Mouse (Mus musculus) liver, embryonic 11.5 days (tissue): ENCODE measurements around the gene Csf3. TPM values are rescaled to one million over a fixed set of nuclear protein-coding genes. Genes with fewer than 3 reads are reported as not detected.

Experiments
- ATAC-seq: fragments of 200-750 bp; cut with Nextera tagmentation; replicated peaks from 2 replicates; pipeline ENCODE4 v1.8.0; 2017; ENCODE audit warnings: moderate number of reproducible peaks, mild to moderate bottlenecking, moderate TSS enrichment, moderate library complexity; ENCODE audit not compliant: low FRiP score
- DNase-seq: peaks from one replicate; pipeline ENCODE4 v3.0.0-alpha.2; 2017; ENCODE audit warnings: low spot score
- H3K27ac ChIP-seq: fragments of 300-500 bp; sonication (generic); 2 replicates; pipeline ENCODE4 v1.5.1; 2014; ENCODE audit warnings: mild to moderate bottlenecking, low read depth, low read length, control low read depth
- H3K27me3 ChIP-seq: fragments of 300-500 bp; sonication (generic); replicated peaks from 2 replicates; pipeline ENCODE4 v1.6.1; 2014; ENCODE audit warnings: low read length, mixed read lengths; ENCODE audit not compliant: control insufficient read depth, insufficient read depth
- H3K36me3 ChIP-seq: fragments of 300-500 bp; sonication (generic); 2 replicates; pipeline ENCODE4 v1.6.1; 2014; ENCODE audit warnings: mild to moderate bottlenecking, low read length, moderate library complexity, mixed read lengths; ENCODE audit not compliant: control insufficient read depth, insufficient read depth
- H3K4me1 ChIP-seq: fragments of 300-500 bp; sonication (generic); replicated peaks from 2 replicates; pipeline ENCODE4 v1.6.1; 2014; ENCODE audit warnings: low read length, mixed read lengths; ENCODE audit not compliant: control insufficient read depth, insufficient read depth
- H3K4me2 ChIP-seq: fragments of 300-500 bp; sonication (generic); 2 replicates; pipeline ENCODE4 v1.6.1; 2014; ENCODE audit warnings: mild to moderate bottlenecking, control low read depth, moderate library complexity
- H3K4me3 ChIP-seq: fragments of 300-500 bp; sonication (generic); 2 replicates; pipeline ENCODE4 v1.5.1; 2014; ENCODE audit warnings: low read depth, low read length, control low read depth
- H3K9ac ChIP-seq: fragments of 300-500 bp; sonication (generic); 2 replicates; pipeline ENCODE4 v1.6.1; 2014; ENCODE audit warnings: low read depth, low read length, control low read depth
- H3K9me3 ChIP-seq: fragments of 300-500 bp; sonication (generic); 2 replicates; pipeline ENCODE4 v1.6.1; 2016; ENCODE audit warnings: low read length, inconsistent platforms, mixed read lengths; ENCODE audit not compliant: control insufficient read depth
- WGBS: fragments of 180-500 bp; shearing (Covaris S2); extraction: QIAGEN DNeasy Blood & Tissue Kit; methylation state at CpG from one replicate; pipeline ENCODE4 v1.1.7; 2014; 5-methylcytosine and 5-hydroxymethylcytosine counted together
- polyA plus RNA-seq: library from polyadenylated mRNA; unstranded; fragments of >200 nt; fragmentation: Nextera tagmentation; extraction: Ambion mirVana; gene quantifications from 2 replicates; pipeline ENCODE4 v1.2.1, GENCODE M21; 2014

The Csf3 gene
- polyA plus RNA-seq, 1 experiment from 2014 or later = not detected

DNA sequence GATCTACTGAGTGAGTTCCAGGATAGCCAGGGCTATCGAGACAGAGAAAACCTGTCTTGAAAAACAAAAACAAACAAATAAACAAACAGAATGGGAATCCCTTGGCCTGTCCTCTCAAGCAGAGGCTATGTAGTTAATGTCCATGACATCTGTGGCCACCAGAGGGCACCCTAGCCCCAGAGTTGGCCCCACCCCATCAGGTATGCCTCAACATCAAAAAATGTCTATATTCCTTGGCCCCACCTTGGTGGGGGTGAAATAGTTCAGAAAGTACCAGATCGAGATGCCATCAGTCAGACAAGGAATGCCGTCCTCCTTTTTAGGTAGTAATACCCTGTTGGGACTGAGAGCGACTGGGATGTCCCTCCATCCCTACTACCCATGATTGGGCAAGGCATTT, 1.2 kb upstream of the Csf3 start:
- no peak overlapping the region for H3K4me3 ChIP-seq
- no peak overlapping the region for H3K9ac ChIP-seq
- H3K4me2 ChIP-seq = no peak overlapping the region
- H3K27ac ChIP-seq = no peak overlapping the region
- peak; percentile 59 for DNase-seq
- no peaks in the 10 kb centered on the region for H3K9me3 ChIP-seq
- H3K4me1 ChIP-seq = peaks cover 4% of the 10 kb centered on the region; the same call in 1 of the 2 replicates
- H3K36me3 ChIP-seq = peaks cover 17% of the 10 kb centered on the region; the same call in 1 of the 2 replicates
- no peaks in the 10 kb centered on the region for H3K27me3 ChIP-seq
- ATAC-seq = 0 out of 2 replicates have a peak, but pooled peaks have one; percentile 58
- 34% methylated on average over 4 of the region's 4 CpGs for WGBS

DNA sequence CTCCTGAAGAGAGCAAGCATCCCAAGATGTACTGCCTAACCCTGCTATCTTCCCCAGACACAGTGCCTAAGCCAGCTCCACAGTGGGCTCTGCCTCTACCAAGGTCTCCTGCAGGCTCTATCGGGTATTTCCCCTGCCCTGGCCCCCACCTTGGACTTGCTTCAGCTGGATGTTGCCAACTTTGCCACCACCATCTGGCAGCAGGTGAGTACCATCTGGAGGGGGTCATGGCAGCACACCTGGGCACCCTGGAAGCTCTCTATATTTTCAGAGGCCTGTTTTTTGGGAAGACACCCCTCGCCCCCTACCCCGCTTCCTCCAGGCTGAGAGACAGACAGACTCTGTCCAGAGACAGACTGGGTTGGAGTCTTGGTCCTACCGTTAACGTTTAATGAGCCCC, 1.3 kb downstream of the Csf3 start:
- Histone ChIP-seq H3K4me3 (no peak overlapping the region), H3K4me1 (peaks cover 4% of the 10 kb centered on the region; the same call in 1 of the 2 replicates), H3K4me2 (no peak overlapping the region), H3K27ac (no peak overlapping the region), H3K36me3 (peaks cover 24% of the 10 kb centered on the region), H3K27me3 (no peaks in the 10 kb centered on the region), H3K9me3 (no peaks in the 10 kb centered on the region), H3K9ac (no peak overlapping the region)
- 71% methylated on average over 5 of the region's 5 CpGs for WGBS
- ATAC-seq (no peak), DNase-seq (no peak)

DNA sequence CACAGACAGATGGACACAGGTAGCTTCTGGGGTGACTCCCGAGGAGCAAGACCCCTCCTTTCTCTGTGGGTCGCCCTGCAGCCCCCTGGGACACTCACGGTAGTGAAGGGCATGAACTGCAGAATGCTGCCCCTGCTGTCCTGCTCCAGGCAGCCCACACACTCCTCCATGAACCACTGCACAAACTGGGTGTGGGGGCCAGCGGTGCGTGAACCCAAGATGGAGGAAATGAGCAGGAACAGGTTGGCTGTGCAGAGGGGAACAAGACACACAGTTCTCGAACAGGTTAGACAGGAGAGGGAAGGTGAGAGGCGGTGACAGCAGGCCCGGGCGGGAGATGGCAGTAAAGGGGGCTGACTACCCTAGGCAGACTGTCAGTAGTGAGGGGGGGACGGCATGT, 4.0 kb downstream of the Csf3 start:
- Histone ChIP-seq H3K9me3 (no peaks in the 10 kb centered on the region), H3K27me3 (no peaks in the 10 kb centered on the region), H3K4me2 (no peak overlapping the region), H3K9ac (no peak overlapping the region), H3K36me3 (peaks cover 39% of the 10 kb centered on the region), H3K4me1 (peaks cover 16% of the 10 kb centered on the region), H3K27ac (no peak overlapping the region), H3K4me3 (no peak overlapping the region)
- WGBS = 95% methylated on average over 10 of the region's 10 CpGs
- ATAC-seq (no peak), DNase-seq (no peak)

DNA sequence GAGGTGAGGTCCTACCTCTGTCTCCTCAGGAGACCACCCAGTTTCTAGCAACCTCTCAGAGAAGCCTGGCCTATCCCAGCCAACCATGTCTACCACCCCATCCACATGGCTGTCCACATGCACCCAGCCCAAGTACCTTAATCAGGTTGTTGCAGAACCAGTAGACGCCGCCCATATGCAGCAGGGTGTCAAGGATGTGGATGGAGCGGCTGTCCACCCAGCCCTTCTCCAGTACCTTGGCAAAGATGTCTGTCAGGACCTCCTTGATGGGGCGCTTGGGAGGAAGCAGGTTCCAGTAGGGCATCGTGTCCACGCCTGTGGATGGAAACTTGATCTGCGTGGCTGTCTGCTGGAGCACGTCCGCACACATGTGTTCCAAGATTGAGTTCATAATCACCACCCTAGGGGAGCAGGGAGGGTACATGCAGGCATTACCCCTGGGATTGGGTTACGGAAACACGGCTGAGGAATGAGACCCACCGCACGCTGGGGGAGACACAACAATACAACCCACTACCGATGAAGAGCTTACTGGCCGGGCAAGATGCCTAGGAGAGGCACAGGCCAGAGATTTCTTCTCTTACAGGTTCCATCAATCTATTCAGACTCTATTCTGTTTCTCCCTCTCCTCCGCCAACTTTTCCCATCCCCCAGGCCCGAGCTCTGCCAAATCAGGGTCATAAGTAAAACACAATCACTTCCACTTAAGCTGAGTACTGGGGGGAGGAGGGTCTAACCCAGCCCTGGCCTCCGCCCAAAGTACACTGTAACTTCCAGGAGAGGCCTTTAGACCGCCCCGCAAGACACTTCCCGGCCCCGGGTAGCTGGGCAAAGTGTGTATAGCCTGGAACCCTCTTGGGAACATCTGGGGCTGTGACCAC, 6.6 kb downstream of the Csf3 start:
- DNase-seq (no peak), ATAC-seq (no peak)
- 92% methylated on average over 22 of the region's 22 CpGs for WGBS
- Histone ChIP-seq H3K4me3 (no peak overlapping the region), H3K4me2 (no peak overlapping the region), H3K36me3 (peaks cover 42% of the 10 kb centered on the region), H3K27me3 (no peaks in the 10 kb centered on the region), H3K27ac (no peak overlapping the region), H3K9me3 (no peaks in the 10 kb centered on the region), H3K9ac (no peak overlapping the region), H3K4me1 (peaks cover 20% of the 10 kb centered on the region)

DNA sequence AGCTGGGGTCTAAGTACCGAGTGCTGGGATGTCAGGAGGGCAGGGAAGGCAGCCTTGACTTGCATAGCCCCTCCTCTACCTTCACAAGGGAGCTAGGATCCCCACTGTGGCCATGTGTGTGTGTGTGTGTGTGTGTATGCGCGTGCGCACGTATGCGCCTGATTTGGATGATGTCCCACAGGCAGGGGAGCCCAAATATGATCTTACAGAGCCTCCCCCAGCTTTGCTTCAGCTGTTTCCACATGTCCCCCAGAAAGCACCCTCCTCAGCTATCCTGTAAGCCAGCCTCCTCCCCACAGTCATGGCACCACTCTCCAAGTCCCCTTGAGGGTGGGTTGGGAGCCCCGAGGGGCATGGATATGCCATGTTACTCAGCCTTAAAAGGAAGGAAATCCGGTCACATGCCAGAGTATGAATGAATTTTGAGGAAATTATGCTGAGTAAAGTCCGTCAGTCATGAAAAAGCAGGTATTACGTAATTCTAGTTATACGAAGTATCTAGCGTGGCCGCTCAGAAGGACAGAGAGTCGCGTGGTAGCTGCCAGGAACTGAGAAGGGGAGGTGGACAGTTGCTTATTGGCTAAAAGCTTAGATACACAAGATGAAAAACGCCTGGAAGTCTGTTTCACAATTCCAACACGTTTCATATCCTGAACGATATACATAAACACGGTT, 7.4 kb downstream of the Csf3 start:
- ATAC-seq (no peak), DNase-seq (no peak)
- no peaks in the 10 kb centered on the region for H3K27me3 ChIP-seq
- peaks cover 20% of the 10 kb centered on the region for H3K4me1 ChIP-seq
- no peak overlapping the region for H3K4me2 ChIP-seq
- no peak overlapping the region for H3K27ac ChIP-seq
- no peak overlapping the region for H3K9ac ChIP-seq
- no peak overlapping the region for H3K4me3 ChIP-seq
- H3K36me3 ChIP-seq = peaks cover 44% of the 10 kb centered on the region
- WGBS = 80% methylated on average over 19 of the region's 19 CpGs
- H3K9me3 ChIP-seq = no peaks in the 10 kb centered on the region

DNA sequence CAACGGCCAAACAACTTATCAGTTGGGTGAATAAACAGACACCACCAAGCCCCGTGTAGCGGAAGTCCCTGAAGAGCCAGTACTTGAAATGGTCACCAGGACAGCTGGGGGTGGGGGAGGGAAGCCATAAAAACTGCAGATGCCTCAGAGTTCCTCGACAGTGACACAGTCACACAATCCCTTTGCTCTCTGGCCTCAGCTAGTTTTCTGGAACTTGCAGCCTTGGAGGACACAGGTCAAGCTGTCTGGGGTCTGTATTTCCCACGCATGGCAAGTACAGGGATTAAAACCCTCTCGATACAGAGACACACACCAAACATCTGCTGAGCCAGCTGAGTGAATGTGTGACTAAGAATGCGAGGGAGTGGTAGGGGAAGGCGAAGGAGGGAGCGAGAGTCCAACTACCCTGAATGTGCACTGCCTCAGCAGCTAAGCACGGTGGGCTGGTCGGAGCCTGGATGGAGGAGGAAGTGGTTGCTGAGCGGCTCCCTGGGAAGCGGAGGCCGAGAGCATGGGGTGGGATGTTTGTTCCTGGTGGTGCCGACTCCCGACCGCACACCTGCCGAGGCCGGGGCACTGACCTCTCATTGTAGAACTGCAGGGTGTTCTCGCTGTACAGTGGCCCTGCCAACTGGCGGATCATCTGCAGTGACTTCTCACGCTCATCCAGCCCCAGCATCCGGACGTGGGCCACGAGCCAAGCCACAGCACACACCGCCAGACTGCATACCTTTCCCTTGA, 8.1 kb downstream of the Csf3 start:
- no peak overlapping the region; the same call in 1 of the 2 replicates for H3K9ac ChIP-seq
- H3K27ac ChIP-seq = no peak overlapping the region
- H3K4me2 ChIP-seq = peak overlapping the region; percentile 5; the same call in 1 of the 2 replicates
- peaks cover 20% of the 10 kb centered on the region for H3K4me1 ChIP-seq
- peaks cover 48% of the 10 kb centered on the region for H3K36me3 ChIP-seq
- H3K4me3 ChIP-seq = no peak overlapping the region
- 76% methylated on average over 26 of the region's 26 CpGs for WGBS
- DNase-seq (no peak), ATAC-seq (no peak)
- no peaks in the 10 kb centered on the region for H3K27me3 ChIP-seq
- H3K9me3 ChIP-seq = no peaks in the 10 kb centered on the region

DNA sequence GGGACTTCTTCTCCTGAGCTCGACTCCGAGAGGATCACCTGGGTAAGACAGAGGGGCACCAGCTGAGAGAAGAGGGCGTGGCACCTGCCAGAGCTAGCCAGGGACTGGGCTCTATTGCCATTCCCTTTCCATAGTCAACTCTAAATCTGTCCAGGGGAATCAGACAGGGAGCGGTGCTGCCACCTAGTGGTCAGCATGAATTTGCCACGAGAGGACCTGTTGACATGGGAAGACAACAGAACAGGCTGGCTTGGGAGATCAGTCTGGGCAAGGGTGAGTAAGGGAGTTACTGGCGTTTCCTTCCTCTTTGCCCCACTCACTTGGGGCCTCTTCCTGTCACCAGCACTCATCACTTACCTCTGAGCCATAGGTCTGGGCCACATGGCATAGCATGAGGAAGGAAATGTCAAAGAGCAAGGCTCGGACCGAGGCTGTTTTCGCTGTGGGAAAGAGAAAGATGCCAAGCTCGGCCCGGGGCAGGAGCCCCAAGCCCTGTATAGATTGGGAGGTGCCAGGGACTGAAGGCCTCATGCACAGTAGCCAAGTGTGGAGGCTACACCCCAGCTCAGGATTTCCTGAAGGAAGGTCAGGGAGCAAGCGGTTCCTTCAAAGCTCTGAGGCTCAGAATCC, 9.5 kb downstream of the Csf3 start:
- Histone ChIP-seq H3K4me2 (no peak overlapping the region), H3K36me3 (peaks cover 43% of the 10 kb centered on the region), H3K9ac (no peak overlapping the region), H3K9me3 (no peaks in the 10 kb centered on the region), H3K4me1 (peaks cover 20% of the 10 kb centered on the region), H3K27me3 (no peaks in the 10 kb centered on the region), H3K27ac (no peak overlapping the region), H3K4me3 (no peak overlapping the region)
- 37% methylated on average over 12 of the region's 12 CpGs for WGBS
- peak; percentile 80 for DNase-seq
- peak; percentile 51 for ATAC-seq

DNA sequence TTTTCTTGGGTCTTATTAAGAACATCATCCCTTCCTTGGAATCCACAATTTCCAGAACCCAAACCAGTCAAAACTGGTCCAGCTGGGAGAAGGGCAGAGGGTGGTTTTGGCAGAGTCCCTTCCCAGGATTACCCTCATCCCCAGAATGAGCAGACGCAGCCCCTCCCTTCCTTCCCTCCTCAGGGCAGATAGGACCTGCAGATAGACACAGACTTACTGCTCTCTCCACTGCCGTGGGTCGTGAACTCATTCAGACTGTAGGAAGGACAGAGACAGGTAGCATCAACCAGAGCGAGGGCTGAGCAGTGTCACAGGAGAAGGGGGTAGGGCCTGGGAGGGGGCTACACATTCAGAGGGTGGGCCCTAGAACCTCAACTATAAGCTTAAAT, 10.0 kb downstream of the Csf3 start:
- Histone ChIP-seq H3K9ac (no peak overlapping the region), H3K27me3 (no peaks in the 10 kb centered on the region), H3K4me2 (no peak overlapping the region), H3K4me1 (peaks cover 20% of the 10 kb centered on the region), H3K9me3 (no peaks in the 10 kb centered on the region), H3K27ac (no peak overlapping the region), H3K36me3 (peaks cover 45% of the 10 kb centered on the region), H3K4me3 (no peak overlapping the region)
- DNase-seq (no peak), ATAC-seq (no peak)
- 56% methylated on average over 4 of the region's 4 CpGs for WGBS
